Mouse (Mus musculus): ENCODE results near the gene Pik3ca.

Gene Pik3ca

DNA sequence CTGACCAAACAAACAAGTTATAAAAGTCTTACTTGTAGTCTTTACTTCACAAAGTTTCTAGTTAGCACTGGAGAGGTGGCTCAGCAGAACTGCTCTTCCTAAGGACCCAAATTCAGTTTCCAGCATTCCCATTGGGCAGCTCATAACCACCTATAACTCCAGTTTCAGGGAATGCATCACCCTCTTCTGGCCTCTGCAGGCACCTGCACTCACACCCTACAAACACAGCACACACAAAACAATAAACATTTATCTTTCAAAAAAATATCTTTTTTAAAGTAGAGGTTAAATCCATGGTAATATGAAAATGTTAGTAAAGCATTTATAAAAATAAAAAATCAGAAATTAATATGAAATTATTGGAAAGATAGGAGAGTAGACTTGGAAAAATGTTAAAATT is 44.2 kb downstream of the Pik3ca start:
- no peak for DNase-seq (ENCODE audit: low spot score)

GRCm38 (mm10) chr3:32454329-32455021 is 57.0 kb downstream of the Pik3ca start:
- no peak for DNase-seq (ENCODE audit: low spot score)

- DNase-seq (ENCODE audit: low spot score) = no peak
Observed at GRCm38 (mm10) chr3:32459777-32460176, 62.3 kb downstream of the Pik3ca start.

DNA sequence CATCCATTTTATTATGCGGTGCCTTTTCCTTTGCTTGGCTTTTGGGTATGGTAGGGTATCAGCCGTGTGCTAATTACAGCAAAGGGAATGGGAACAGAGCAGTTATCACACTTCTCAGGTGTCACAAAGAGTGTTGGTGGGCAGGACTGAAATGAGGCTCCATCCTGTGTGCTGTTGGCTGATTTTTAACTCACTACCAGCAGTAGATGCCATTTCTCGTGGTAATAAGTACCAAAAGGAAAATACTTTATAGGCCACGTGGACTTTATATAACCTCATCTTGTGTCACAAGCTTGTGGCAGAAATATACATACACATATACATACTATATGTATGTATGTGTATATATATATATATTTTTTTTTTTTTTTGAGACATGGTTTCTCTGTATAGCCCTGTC is 69.8 kb downstream of the Pik3ca start:
- no peak for DNase-seq (ENCODE audit: low spot score)

DNA sequence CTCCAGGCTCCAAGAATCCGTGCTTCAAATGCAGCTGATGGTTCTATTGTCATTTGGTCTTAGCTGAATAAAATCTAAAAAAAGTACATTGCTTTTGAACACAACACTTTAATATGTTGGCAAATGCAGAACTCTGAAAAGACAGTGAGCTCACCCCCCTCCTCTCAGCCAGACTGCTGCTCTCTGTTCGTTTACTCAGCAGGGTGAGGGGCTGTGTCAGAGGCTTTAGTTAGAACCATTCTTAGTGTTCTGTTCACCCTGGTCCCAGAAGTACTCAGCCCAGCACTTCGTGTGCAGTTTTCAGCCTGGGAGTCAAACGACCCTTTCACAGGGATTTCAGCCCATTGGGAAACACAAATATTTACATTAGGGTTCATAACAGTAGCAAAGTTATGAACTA is 70.9 kb downstream of the Pik3ca start:
- DNase-seq (ENCODE audit: low spot score) = no peak

GRCm38 (mm10) chr3:32470449-32470848 is 73.0 kb downstream of the Pik3ca start:
- DNase-seq (ENCODE audit: low spot score) = no peak

DNA sequence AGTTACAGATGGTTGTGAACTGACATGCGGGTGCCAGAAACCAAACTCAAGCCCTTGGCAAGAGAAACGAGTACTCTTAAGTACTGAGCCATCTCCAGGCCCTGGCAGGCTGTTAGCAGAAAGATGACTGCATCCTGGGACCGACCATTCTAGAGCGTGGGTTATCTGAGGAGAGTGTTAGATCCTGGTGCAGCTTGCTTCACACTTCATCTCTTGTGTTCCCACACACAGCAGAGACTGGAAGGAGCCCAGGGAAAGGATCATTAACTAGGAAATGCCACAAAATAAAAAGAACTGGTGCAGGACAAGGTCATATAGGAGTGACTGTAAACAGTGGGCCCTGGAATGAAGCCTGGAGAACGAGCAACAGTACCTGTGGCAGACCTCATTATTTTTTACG is 73.6 kb downstream of the Pik3ca start:
- DNase-seq (ENCODE audit: low spot score) = no peak

- no peak for DNase-seq (ENCODE audit: low spot score)
Observed at GRCm38 (mm10) chr3:32472191-32472900, 74.9 kb downstream of the Pik3ca start.

DNA sequence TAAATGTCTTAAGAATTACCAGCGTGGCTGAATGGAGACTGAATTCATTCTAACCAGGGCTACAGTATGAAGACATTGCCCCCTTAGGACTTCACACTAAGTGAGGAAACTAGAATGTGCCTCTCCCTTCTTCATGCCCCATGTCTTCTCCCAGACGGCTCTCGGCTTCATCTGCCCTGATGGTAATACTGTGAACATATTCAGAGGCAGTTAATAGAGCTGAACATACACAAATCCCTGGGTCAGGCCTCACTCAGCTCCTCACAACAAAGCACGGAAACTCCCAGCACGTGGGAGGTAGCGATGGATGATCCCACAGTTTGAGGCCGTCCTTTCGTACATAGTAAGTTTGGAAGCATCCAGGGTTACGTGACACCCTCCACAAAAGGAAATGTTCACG is 75.7 kb downstream of the Pik3ca start:
- no peak for DNase-seq (ENCODE audit: low spot score)

DNA sequence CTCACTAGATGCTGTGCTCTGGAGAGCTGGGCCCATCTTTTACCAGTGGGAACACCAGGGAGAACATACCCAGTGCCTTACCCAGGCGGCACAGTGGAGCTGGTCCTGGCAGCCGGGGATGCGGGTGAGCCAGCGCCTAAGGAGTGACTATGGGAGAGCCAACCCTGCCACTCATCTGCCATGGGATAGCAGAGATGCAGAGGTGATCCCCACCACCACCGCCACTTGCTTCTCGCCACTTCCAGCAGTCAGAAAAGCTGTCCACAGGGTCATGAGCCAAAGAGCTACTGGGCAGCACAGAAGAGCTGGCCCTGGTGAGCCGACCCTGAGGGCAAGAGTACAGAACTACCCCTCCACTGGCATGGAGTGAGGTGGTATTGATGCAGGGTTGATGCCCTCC is 82.5 kb downstream of the Pik3ca start:
- no peak for DNase-seq (ENCODE audit: low spot score)

- DNase-seq (ENCODE audit: low spot score) = no peak
Observed at GRCm38 (mm10) chr3:32483035-32483434, 85.6 kb downstream of the Pik3ca start.

DNA sequence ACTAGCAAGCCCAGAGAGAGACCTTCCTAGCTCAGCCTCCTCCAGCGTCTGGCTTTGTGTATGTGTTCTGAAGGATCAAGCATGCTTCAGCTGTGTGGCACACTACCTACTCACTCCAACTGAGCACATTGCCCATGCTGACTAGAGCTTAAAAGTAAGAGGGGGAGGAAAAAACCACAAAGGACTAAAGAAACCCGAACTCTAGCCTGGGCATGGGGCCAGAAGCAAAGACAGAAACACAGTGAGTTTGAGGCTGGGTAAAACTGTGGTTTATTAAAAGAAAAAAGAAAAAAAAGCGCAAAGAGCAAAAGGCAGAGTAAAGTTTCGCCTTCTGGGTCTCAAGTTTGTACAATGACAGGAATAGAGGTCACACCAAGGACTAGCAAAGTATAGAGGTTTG is 89.1 kb downstream of the Pik3ca start:
- DNase-seq (ENCODE audit: low spot score) = no peak

DNA sequence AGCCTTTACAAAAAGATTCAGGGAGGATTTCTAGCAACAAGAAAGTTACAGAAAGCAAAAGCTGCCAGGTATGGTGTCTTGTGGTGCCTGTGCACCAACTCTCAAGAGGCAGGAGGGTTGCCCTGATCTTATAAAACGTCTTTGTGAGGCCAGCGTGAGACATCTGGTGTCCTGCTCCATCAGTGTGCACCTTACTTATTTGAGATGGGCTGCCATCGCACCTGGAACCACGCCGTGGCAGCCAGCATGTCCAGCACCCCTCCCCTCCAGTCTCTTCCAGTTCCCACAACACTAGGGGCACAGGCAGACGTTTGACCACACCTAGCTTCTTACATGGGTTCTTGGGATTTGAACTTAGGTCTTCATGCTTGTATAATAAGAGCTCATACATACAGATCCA is 90.7 kb downstream of the Pik3ca start:
- DNase-seq (ENCODE audit: low spot score) = no peak

DNA sequence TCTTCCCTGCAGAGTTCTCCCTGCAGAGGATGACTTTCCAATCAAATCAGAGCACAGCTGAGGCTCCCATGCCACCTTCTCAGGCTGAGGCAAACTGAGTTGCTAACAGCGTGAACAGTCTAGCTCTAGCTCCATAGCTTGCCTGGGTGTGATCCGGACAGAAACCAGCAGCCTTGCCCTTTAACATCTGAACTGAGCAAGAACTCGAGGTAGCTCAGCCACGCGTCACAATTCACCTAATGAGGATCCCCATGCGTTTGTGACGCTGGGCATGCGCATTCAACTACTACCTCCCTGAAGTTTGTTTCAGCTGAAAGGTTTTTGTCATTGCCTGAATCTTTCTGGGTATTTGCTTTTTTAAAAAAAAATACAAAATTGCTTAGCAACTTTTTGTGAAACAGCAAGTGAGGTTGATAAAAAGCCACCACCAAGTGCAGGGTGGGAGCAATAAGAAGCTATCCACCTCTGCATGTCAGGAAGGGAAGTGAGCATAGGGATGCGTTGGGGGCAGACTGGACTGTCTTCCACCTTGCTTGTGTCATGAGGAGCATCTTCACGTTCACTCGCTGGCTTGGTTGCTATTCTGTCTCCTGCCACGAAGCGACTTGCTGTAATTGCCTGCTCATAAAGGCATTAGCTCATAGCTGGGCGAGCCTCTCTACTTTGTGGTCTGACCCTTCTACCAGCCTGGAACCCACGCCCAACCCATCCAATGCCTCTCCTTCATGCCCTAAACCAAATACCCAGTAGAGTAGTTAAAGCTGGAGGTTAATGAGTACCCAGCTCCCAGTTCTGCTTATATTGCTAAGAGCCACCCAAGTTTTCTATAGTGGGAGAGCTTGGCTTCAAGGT is 92.8 kb downstream of the Pik3ca start:
- DNase-seq (ENCODE audit: low spot score) = no peak

DNA sequence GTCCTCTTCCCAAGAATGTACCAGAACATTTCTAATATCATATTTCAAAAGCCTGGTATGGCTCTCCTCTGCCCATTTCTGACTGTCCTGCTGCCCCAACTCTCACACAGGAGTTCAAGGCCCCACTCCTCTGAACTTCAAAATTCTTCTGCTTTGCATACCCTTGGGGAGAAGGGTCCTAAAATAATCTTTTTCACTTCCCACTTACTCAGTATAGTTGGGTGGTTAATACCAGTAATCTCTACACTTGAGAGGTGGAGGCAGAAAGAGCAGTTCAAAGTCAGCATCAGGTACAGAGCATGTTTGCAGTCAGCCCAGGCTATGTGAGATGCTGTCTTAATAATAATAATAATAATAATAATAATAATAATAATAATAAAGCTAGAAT is 93.5 kb downstream of the Pik3ca start:
- DNase-seq (ENCODE audit: low spot score) = no peak

DNA sequence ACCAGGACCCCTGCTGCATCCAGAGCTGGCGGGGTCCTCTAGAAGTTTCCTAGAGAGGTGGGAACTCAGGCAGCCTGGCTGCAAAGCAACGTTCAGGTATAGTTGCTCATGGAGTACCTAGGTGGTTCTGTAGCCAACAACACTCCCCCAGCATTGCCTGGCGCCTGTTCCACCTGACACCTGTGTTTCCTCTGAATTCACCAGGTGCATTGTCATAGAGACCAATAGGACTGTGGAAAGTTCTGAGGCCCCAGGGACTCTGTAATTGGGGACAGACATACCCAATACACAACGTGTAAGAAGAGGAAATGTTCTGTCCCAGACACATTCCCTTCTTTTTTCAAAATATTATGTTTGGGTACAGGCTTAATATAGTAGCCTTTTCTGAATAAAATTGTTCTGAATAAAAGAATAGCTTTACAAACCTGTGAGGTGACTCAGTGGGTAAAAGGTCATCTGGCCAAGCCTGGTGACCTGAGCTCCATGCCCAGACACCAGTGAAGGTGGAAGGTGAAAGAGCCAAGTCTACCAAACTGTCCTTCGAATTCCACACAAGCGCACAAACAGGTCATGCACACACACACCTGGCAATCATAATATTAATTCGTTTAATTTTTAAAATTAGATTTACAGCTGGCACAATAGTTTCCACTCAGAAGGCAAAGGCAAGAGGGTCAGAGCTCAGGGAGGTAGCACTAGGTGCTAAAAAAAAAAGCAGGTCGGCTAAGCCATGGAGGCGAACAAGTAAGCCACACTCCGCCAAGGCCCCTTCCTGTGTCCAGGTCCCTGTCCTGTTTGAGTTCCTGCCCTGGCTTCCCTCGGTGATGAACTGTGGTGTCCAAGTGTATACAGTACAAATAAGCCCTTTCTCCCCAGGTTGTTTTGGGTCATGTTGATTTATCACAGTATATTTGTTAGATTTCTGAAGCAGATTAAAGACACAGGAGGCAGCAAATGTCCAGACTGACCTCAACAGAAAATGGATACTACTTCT is 94.9 kb downstream of the Pik3ca start, which contains the start of gene Kcnmb3:
TSS of gene Kcnmb3 (minus strand) at position 135 of the 994 bp plus-strand sequence.
- DNase-seq (ENCODE audit: low spot score) = no peak

DNA sequence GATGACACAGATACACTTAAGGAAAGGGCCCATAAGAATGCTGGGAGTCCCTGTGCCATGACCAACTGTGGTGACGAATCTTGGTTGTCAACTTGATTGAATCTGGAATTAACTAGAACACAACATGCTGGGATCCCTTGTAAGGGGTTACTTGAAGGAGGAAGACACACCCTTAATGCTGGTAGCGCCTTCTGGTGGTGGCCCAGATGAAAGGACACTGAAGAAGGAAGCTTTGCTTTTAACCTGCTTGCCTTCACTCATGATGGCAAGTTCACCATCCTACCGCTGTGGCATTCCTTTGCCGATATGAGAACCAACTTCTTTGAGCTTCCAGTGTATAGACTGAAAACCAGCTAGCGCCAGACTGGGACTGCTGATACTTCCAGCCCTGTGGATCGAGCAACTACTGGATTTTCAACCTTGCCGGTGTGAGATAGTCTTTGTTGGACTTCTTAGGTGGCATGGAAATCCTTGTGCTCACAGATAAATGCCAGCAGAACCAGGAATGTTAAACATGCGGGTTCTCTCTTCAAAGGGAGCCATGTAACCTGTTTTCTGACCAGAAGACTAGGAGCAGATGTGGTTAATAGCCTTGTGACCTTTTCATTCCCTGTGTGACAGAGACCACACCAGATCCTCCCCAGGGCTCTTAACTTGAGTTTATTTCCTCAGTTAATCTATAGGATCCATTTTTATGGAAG is 97.1 kb downstream of the Pik3ca start:
- DNase-seq (ENCODE audit: low spot score) = no peak

DNA sequence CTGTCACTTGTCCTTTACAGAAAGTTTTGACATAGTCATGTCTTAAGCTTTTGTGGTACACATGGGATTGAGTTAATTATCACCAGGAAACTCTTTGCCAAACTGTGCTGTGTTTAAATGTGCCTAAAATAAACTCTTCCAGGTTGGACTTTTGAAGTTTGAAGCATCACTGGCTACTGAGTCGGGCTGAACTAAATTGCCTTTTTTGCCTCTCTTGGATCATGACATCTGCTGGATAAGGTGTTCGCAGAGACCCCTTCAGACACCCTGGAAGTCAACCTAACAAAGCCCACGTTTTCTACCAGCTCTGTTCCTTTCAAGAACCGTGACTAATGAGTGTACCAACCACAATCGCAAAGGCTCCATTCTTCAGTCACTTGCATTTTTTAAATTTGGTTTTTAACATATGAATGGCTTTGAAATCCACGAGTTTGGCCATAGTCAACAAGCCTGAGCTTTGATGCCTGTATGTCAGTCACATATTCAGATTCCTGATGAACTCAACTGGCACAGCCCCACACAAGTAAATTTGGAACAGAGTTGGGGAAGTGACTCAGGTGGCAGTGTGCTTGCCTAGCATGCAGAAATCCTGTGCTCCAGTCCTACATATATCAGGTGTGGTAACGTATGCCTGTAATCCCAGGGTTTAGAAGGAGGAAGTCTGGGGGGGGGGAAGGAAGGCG is 97.8 kb downstream of the Pik3ca start:
- DNase-seq (ENCODE audit: low spot score) = no peak

GRCm38 (mm10) chr3:32495856-32496710 is 98.6 kb downstream of the Pik3ca start:
- no peak for DNase-seq (ENCODE audit: low spot score)

DNA sequence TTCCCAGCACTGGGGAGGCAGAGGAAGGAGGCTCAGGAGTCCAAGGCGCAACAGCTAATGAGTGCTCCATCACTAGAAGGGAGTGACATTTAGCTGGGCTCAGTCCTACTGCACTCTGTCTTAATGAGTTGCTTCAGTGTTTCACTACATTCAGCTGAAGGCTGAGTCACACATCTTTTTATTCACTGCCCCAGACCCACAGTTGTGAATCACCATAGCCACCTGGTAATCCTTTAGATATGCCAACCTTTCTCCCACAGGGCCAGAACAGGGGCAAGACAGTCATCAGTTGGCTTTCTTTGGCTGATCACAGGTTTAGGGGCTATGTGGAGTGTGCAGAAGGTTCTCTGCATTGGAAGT is 99.2 kb downstream of the Pik3ca start:
- no peak for DNase-seq (ENCODE audit: low spot score)

Measured in yolk sac, embryonic 10.5 days (tissue).